Mouse (Mus musculus): ENCODE measurements at regions not wholly inside any gene's neighbourhood (a gene's known extent, or its start where the extent isn't known, plus 50 kb on each side); places are given as distances from the start of the nearest gene placed in this dataset.

DNA sequence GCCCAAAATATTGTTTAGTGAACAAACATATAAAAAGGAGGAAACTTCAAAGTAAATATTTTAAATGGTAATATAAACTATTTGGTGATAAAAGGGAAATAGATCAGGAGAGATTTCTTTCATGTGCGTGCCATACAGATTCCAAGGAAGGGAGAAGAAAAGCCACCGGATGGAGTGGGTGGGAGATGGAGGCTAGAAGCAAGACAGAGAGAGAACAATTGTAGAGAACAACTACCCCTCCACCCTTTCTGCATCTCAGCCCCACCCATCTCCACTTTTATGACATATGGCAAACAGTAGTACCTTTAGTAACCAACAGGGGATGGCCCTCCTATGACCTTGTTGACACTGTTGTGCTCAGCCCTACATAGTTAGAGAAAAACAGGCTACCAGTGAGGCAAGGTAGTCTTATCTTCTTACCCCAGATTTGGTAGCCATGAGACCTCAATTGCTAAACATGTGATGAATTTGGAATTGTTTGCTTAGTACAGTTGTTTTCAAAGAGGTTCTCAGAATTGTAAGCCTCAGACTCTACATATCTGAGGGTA lies 516.9 kb upstream of the A1bg start:
- TF ChIP-seq CTCF (IDR thresholded peaks at IDR 0.05; ENCODE audit: borderline replicate concordance, control insufficient read depth, extremely low read depth, insufficient read depth, low read length, poor library complexity), result no peak
- TF ChIP-seq POLR2A (IDR thresholded peaks at IDR 0.05; ENCODE audit: control insufficient read depth, extremely low read depth, insufficient read depth, low read length, poor library complexity), result no peak
